Mouse (Mus musculus) cerebellum, adult 9-11 months (tissue): ENCODE data around the gene Mas1.
"Not testable (repeated sequence)": the region's sequence is repeated elsewhere in the genome, so short reads cannot be mapped to it uniquely, and the experiment has no call there.

ENCODE experiments used
- DNase-seq: peaks from one replicate; pipeline ENCODE4 v3.0.0; 2022

The Mas1 gene

DNA sequence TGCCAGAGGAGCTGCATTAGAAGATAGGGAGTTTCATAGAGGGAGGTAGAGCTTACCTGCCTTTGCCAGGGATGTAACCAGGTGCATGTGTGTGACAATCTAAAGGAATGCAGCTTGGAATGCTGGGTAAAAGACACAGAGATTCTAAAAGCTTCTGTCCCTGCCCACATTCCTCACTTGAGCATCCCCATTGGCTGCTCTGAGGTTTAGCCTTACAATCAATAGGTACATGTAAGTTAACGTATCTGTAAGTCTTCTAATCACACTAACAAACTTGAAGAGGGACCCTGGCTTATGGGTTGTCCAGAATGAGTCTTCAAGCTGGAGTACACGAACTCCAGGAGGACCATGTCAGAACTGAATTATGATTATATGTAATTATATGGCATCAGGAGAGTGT is at the start of gene Mas1:
Mas1 (minus strand) TSS at position 101 of the 400 bp plus-strand sequence.
- DNase-seq = no peak

DNA sequence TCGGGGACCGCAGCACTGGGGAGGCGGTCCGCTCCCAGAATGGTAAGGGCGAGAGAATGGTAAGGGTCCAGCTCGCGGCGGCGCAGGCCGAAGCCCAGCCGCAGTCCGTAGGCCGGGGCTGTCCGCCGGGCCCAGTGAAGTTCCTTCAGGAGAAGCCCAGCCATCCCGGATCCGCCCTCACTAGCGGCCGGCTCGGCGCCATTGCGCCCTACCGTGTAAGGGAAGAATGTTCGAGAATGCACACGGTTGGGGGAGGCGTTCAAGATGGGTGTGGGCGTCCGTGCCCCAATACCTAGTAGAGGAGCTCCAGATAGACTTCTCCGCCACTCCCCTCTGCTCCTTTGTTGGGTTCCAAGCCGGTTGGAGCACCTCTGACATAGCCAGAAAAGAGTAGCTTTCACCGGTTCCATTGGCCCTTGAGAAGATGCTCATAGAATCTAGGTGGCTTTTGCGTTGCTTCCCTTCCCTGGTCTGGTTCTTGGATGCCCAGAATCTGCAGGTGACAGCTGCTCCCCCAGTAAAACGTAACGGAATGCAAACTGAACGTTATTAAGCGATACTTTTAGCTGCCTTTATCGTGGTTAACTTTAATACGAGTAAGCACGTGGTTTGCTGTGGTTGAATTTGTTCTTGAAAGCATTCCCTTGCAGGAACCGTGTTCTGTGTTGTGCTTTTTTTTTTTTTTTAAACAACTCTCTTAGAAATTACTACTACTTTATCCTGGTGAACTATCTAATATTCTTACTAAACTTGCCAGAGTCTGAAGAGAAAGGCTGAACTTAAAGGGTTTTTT is 48.8 kb upstream of the Mas1 start:
- DNase-seq = no peak

DNA sequence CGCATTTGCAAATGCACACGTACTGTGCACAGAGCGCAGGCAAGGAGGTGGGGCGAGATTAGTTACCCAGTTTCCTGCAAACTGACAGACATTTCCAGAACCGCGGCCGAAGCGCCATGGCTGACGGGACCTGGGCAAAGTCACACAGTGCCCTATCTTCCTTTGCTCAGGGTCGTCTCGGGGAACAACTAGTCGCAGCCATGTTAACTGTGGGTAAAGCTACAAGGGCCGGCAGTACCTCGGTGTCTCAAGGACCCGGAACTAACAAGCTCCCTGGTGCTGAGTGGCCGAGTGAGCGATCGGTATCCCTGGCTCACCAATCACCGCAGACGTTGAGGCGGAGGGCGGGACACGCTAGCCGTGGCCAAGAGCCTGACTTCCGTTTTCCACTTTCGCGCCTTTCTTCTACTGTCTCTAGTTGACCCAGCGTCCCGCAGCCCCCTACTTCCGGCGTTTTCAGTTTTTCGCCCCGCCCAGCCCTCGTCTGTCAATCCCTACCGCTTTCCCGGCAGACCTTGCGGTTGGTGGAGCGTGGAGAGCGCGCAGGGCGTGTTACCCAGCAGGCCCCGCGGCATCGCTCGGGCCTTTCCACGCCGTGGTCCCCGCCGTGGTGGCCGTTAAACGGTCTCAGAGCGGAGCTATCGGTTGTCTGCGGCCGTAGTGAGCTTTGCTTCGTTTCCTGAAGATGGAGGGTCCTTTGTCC is 48.1 kb upstream of the Mas1 start, which contains the start of gene Mrpl18:
Mrpl18 (minus strand) TSS at position 465 of the 703 bp plus-strand sequence.
- peak; percentile 99 for DNase-seq

DNA sequence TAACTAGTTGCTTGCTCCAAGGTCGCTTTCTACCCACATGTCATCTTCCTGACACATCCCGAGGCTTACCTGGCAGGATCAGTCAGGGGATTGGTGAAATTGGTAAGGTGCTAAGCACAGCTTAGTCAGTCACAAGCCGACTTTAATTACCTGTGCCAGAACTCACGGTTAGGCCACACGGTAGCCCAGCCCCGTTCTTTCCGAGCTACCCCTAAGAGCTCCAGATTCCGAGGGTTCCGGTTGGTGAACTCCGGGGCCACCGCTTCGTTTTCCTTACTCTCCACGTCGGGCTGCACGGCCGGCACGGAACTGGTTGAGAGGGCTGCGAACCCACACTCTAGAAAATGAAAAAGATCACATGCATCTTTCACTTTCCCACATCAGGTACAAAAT is 47.5 kb upstream of the Mas1 start, which contains the start of gene Tcp1:
Tcp1 (plus strand) TSS at position 214 of the 393 bp plus-strand sequence.
- no peak for DNase-seq

DNA sequence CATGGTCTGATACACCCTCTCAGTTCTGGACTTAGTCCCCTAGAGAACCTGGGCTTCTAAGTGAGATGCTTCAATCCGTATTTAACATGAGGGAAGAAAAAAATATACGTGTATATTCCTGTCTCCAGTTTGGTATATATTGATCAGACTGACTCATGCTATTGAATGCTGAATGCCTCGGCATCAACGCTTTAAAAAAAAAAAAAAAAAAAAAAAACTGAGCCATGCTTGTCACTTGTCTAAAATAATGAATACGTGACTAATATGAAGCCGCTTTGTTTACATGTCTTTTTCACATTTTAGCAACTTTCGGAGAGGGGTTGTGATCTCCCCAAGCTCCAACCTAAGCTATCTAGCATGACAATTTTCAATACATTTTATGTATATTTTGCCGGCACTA is 42.4 kb upstream of the Mas1 start:
- no peak for DNase-seq

DNA sequence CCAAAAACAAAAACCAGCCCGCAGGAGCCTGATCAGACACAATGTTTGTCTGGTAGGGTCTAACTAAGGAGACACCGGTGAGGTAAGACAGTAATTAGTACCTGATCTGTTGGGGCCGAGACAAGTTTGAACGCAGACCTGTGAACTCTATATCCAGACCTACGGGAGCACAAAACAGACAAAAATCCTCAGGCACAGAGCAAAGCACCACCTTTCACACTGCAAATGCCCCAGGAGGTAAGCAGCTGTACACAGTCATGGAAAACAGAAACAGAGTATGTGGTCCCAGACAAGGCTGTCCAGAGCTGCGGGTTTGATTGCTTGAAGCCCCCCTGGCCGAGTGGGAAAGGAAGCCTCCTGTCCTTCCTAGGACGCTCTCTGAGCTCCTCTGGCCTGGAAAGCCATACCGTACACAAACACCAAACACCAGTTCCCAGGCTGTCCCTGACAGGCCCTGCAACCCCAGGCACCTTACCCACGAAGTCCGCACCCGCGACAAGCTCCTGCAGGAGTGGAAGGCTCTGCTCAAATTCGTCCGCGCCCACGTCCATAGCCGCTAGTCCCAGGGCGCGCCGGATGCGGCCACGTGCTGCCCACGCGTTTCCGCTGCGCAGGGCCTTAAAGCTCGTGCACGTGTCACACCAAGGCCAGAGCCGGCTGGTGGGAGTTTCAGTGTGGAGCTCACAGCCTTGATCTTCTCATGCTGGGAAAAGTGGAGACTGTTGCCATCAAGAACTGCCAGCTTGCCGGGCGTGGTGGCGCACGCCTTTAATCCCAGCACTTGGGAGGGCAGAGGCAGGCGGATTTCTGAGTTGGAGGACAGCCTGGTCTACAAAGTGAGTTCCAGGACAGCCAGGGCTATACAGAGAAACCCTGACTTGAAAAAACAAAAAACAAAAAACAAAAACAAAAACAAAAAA is 41.7 kb upstream of the Mas1 start, which contains the start of gene Pnldc1:
Pnldc1 (minus strand) TSS at position 870 of the 920 bp plus-strand sequence.
- no peak for DNase-seq

DNA sequence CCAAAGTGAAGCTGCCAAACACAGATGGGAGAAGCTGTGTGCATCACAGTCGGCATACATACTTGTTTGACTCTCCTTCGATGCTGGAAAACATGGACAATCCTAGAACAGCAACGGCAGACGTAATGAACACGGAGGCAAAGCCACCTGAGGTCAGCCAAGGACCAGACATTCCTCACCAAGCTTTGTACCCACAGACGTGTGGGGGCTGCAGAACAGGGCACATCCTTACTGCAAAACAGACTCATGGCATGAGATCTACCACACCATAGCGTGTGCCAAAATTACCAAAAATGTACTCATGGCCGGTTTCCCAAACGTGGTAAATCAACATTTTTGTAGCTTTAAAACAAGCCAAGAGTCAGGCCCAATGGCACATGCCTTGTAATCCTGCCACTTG is 38.5 kb upstream of the Mas1 start:
- no peak for DNase-seq

DNA sequence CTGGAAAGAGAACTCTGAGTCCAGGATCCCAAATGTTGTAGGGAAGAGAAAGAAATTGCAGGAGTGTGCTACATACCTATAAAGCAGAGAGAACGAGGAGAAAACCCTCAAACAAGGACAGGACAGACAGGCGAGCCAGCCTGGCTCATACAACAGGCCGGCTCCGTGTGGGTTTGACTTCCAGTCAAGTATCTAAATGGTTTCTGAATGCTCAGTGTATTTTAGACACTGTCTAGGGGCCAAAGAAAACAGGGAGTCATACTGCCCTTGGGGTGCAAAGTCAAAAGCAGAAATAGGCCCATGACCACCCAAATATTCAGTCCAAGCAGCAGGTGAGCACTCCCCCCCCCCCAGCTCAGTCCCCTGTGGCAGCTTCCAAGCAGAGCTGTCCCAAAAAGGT is 37.9 kb upstream of the Mas1 start:
- DNase-seq = no peak

DNA sequence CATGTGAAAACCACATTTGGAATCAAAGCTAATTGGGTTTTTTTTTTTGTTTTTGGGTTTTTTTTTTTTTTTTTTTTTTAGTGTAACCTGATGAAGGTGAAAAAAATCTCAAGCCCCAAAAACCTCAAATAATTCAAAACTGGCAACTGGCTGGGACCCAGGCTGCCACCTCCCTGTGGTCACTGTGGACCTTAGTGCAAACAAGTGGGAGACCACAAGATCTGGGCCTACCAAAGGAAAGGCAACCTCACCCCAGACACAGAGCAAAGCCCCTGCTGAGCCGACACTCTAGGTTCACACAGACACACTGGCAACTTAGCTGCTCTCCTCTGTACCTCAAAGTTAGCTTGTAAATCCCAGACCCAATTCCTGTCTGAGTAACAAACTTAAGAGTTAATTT is 36.4 kb upstream of the Mas1 start:
- DNase-seq = no peak

DNA sequence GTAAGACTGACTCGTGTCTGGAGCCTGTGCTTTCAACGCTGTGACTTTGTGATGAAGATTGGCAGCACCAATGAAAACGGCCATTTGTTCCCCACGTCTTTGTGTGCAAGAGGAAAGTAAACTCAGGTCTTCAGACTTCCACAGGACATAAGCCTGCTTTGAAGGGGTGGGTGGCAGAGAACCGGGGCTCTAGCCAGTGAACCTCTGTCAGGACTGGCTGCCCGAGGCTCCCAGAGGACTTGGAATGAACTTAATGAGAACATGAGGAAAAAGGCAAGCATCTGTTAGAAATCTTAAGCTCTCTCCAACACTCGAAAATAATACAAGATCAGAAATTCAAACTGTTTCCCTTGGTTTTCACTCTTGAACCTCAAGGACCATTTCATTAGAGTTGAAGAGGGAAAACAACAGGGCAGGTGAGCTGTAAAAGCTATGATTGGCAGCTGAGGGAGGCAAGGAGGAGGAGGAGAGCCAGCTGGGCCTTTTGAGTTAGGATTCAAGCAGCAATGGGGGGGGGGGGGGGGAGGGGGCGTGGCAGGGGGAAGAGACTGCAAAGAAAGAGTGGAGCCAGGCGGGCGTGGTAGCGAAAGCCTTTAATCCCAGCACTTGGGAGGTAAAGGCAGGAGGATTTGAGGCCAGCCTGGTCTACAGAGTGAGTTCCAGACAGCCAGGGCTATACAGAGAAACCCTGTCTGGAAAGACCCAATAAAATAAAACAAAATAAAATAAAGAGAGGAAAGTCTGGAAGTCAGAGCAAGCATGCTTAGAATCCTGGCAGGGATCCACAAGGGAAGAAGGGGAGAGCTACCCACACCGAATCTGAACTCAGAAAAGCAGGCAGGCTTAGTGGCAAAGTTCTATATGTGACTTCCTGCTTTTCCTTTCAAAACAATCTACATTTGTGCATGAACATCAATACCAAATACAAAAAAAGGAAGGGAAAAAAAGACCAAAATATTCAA is 35.7 kb upstream of the Mas1 start:
- no peak for DNase-seq

DNA sequence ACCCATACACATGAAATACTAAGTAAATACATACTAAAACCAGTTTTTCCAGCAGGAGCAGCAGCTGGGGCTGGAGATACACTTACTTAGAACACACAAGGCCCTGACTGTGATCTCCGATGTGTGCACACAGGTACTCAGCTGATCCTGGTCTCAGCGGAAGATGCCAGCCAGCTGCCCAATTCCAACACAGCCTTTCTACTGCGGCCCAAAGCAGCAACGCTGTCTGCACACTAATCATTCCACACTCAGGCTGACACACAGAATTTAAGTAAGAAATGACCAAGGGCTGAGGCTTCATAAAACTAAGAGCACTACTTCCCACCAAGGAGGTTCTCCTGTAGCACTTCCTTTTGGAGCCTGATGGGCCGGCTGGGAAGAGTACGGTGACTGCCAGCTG is 34.3 kb upstream of the Mas1 start:
- DNase-seq = no peak

DNA sequence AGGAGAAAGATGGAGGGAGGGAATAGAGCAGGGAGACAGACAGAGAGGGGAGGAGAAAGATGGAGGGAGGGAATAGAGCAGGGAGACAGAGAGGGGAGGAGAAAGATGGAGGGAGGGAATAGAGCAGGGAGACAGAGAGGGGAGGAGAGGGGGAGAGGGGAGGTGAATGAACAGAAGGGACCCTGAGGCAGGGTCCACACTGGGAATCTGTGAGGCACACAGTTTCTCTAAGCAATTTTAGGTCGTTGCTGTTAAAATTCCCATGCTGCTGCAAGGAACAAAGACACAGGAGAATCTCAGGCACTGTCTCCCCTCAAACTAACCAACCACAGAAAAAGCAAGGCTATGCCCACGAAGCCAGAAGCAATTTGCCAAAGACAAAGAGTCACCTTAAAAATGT is 30.7 kb upstream of the Mas1 start:
- DNase-seq = not testable (repeated sequence)

DNA sequence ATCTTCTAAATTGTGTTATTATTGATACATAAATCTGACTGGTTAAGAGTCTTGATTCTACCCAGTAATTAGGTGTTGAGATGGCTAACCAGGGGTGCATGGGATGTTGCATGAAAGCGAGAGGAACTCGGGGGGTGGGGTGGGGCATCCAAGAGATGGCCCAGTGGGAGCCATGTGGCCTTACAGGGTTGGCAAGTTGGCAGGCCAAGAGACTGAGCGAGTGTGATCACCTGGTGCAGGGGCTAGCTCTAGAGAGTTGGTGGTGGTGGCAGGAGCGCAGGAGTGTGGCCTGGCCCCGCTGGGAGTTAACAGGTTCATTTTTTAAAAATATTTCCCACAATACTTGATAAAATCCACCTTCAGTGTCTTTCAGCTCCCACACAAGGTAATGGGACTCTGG is 29.7 kb upstream of the Mas1 start:
- DNase-seq = no peak

DNA sequence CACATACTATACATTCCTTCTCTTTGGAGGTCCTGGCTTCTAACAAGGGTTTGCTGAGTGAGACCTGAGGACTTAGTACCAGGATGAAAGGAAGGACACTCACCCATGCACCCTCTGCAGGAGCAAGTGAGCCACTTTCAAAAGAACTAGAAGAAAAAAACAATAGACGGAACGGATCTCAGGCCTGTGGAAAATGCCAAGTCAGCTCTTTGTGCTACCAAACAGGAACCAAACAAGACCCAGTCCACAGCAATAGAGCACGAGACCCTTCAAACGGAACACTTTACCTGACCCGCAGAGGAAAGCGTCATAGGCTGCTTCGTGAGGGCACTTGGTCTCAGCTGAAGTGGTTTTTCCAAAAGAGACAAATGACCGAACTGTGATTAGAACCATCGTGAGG is 24.1 kb upstream of the Mas1 start:
- DNase-seq = no peak

DNA sequence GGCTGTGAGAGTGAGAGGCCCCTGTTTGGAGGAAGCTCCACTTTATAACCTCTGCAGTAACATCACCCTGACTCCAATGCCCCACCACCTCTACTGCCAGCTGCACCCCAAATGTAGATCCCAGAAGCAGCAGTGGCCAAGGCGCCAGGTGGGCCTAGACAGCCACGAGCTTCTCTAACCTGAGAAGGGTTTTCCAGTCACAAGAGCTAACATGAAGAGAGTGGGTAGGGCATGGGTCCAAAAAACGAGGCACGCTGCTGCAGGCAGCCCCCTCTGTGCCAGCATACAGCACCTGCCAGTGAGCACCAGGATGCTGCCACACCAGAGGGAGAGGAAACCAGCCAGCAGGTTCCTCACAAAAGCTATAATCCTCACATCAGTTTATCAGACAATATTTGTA is 23.1 kb upstream of the Mas1 start:
- DNase-seq = no peak

DNA sequence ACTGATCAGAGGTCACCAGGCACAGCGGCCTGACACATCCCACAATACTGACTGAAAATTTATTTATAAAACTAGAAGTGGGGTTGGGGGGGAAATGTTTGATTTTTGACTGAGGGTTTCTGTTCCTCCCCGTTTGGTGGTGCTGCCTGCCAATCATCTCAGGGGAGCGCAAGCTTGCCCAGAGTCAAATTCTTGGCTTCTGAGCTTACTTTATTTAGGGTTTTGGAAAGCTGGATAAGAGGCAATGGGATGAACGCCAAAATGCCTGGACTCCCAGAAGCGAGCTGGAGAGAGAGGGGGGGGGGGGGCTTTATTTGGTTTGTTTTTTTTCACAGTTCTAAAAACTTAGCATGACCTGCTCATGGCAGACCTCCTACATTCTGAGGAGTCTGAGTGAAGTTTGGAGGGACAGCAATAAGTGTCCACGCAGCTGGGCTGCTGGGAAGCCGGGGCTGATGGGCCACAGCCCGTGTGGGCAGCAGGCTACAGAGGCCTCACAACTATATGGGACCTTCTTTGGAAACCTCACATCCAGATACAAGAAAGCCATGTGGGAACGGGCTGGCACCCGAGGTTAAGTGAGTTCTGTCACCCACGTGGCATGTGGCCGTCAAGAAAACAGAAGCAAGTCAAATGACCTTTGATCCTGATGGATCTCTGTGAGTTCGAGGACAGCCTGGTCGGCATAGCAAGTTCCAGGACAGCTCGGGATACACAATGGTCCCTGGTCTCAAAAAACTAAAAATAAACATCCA is 19.3 kb upstream of the Mas1 start:
- DNase-seq = no peak

DNA sequence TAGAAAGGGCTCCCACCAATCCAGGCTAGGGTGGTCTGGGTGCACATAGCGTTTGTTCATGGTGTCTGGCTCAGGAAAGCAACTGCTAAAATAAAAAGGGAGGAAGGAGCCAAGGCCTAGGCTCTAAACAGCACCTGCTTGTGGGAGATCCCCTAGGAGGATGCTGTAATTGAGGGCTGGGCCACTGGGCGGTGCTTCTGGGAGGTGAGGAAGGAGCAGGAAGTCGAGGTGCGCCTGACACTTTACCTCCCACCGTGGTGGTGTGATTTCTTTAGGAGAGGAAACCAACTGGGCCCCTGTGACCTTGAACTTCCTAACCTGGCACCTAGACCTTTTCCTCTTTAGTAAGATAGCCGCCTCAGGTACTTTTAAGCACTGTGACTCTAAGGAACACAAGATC is 18.7 kb upstream of the Mas1 start:
- DNase-seq = no peak

DNA sequence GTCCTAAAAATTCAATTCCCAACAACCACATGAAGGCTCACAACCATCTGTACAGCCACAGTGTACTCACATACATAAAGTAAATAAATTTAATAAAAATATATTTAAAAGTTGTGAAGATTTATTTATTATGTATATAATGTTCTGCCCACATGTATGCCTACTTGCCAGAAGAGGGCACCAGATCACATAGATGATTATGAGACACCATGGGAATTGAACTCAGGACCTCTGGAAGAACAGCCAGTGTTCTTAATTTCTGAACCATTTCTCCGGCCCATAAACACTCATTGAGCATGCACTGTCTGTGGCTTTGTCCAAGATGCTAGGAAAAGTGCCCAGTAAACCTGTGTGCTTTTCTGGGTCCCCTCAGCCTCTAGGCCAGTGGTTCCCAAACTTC is 13.3 kb upstream of the Mas1 start:
- DNase-seq = no peak

DNA sequence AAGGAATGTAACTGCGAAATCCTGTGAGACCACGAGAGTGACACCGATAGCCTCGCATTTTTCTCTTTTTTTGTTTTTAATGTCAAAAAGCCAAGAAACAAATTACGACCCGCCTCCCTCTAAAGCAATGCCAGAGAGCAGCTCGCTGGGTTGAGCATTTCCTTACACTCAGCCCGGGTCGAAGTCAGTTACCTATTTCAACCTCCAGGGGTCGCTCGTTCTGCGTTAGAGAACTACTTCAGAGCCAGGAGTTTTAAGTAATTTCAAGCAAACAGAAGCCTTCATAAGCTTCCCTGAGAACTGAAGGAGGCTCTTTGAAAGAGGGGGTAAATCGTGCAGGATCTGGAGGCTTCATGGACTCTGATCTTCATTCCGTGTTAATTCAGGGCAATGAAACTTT is 12.2 kb upstream of the Mas1 start:
- DNase-seq = peak; percentile 73

DNA sequence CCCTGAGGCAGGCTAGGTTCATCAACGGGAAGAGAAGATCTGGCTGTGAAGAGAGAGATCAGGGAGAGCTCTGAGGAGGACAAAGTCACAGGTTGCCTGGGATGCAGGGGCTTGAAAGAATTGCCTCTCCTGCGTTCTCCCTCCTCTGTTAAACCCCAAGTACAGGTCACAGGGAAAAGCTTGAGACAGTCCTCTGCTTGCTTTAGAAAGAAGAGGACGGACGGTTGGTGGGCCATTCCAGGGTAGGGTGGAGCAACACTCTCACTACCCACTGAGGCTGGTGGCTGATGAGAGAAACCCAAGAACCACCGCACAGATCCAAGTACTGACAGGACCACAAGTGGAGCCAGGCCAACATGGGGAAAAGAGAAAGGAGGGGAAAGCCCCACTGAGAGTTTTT is 7.8 kb upstream of the Mas1 start, which contains the start of gene Mrgprh:
Mrgprh (plus strand) TSS at position 301 of the 400 bp plus-strand sequence.
- DNase-seq = no peak
